Mouse (Mus musculus) urinary bladder, postnatal 14 days (tissue): ENCODE measurements around the gene Efnb3.

Experiments
- DNase-seq: peaks from one replicate; pipeline ENCODE4 v3.0.0; 2021; ENCODE audit warnings: low spot score

Gene Efnb3

DNA sequence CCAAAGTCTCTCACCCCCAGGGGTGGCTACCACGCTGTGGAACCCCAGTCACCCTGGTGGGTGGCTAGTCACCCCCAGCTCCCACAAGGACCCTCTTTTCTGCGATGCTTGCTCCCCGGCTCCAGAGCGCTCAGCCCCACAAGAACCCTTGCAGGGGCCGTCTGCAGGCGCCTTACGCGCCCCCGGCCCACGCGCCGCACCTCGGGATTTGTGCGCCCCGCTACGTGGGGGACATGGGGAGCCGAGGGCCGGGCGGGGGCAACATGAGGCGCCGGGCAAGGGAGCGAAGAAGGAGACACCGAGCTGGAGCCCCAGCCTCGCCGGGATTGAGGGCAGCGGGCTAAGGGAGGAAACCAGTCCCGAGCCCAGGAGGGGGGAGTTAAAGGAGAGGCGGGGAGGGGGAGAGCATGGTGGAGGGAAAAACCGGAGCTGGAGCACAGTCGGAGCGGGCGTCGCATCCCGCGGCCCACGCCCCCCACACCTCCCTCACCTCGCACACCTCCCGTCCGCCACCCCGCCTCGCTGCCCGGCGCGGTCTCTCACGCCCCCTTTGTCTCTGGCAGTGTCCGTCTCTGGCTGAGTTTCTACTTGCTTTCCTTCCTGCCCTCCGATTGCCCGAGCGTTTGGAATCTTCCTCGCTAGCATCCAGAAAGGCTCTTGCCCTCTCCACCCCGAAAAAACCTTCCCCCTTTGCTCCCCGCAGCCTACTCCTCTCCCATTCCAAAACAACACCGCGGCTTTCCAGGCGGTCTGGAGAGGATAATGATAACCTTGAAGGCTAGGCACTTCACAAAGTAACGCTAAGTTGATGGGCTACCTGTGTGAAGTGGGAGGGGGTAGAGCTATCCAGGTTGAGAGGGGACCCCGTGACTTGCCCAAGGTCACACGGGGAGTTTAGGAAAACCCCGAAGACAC is at the start of gene Efnb3:
TSS of gene Efnb3 (minus strand) at position 355 of the 915 bp plus-strand sequence.
- DNase-seq, result no peak

- DNase-seq, result no peak
Observed at GRCm38 (mm10) chr11:69609416-69609815, 49.4 kb upstream of the Efnb3 start.

DNA sequence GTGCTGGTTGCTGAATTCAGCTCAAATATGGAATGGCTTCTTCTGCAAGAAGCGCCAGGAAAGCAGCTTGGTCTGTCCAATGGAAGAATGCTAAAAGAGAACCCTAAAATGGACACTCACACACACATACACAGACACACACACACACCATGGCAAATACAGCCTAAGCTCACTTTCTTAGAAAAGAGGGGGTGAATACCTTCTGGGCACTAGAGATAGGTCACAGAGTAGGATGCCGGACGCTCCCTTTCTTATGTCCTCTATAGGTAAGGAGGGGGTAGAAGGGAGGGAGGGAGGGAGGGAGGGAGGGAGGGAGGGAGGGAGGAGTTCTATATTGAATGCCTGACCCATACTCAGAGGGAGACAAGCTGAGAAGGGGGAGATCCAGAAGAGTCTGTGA is 48.5 kb upstream of the Efnb3 start:
- DNase-seq, result no peak

DNA sequence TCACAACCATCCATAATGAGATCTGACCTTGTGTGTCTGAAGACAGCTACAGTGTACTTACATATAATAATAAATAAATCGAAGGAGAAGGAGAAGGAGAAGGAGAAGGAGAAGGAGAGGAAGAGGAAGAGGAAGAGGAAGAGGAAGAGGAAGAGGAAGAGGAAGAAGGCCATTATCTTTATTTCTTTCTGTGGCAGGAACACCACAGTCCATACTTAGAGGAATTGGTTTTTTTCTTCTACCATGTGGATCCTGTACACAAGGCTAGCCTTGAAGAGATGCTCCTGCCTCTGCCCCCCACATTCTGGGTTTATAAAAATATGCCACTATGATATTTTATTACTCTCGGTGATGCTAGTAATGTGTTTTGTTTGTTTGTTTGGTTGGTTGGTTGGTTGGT is 46.8 kb upstream of the Efnb3 start:
- no peak for DNase-seq

GRCm38 (mm10) chr11:69606491-69606795 is 46.4 kb upstream of the Efnb3 start:
- DNase-seq, result no peak

- peak; percentile 58 for DNase-seq
Observed at GRCm38 (mm10) chr11:69605726-69606490, 45.9 kb upstream of the Efnb3 start, which contains the start of gene Atp1b2. Atp1b2 (minus strand) TSS chr11:69605942.

DNA sequence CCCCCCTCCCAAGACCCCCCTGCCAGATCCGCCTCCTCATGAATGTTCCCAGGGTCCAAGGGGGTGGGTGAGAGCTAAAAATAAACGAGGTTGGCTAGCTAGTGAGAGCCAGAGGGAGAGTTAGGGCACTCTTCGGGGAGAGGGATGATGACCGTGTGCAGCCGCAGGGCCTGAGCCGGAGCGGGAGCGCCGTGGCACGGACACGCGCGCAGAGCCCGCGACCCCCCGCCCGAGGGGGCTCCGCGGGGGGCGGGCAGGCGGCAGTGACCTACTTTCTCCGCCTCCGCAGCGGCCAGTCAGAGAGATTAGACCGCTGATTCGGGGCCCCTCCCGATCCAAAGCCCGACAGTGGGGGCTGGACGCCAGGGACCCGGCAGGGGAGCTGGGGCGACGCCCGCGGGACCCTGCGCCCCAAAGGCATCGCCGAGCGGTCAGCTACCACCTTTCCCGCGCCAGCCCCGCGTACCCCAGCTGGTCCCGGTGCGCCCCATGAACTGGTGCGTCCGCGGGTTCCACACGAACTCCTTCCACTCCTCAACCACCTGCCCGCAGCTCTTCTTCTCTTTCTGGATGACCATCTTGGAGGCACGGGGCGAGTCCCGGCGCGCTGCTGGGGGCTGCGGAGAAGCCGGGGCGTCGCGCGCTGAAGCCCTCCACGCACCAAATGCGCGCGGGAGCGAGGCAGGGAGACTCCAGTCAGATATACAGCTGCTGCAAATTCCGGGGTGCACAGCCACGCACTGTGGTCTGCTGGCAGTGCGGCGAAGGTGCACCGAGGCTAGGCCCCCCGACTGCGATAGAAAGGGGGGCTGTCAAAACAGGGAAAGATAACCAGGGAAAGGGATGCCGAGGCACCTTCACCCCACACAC is 45.0 kb upstream of the Efnb3 start:
- no peak for DNase-seq

- DNase-seq, result no peak
Observed at GRCm38 (mm10) chr11:69604347-69604746, 44.3 kb upstream of the Efnb3 start.

DNA sequence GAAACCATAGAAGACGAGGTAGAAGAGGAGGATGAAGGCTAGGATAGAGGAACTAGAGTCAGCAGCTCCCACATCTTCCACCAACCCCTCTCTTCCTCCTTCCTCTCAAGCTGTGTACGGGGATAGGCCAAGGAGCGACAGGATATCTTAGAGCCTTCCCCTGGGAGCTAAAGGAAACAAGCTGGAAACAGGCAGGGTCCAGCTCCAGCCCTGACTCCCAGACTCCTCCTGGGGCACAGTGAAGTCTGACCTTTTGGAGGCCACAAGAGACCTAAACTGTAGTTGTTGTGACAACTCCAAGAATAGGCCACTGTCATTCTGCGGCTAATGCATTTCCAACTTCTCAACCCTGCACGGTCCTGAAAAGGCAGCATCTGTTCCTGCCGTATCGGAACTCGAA is 43.5 kb upstream of the Efnb3 start:
- DNase-seq, result no peak

DNA sequence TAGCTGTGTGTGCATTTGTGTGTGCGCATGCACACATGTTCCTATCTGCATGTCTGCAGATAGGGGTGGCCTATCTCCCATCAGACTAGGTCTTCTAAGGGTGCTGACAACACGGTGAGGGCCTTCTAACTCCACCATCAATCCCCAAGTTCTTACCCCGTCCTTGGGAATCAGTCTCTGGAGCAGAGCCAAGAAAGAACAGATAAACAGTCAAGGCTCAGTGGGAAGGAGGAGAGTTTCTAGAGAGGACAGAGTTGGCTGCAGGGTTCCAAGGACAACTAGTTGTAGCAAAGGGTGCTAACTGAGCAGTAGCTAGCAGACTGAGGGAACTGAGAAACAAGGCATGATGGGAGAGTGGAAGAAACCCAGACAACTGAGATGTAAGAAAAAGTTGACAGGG is 41.8 kb upstream of the Efnb3 start:
- no peak for DNase-seq

GRCm38 (mm10) chr11:69600098-69600497 is 40.1 kb upstream of the Efnb3 start:
- peak; percentile 52 for DNase-seq

- no peak for DNase-seq
Observed at GRCm38 (mm10) chr11:69599436-69599835, 39.4 kb upstream of the Efnb3 start.

DNA sequence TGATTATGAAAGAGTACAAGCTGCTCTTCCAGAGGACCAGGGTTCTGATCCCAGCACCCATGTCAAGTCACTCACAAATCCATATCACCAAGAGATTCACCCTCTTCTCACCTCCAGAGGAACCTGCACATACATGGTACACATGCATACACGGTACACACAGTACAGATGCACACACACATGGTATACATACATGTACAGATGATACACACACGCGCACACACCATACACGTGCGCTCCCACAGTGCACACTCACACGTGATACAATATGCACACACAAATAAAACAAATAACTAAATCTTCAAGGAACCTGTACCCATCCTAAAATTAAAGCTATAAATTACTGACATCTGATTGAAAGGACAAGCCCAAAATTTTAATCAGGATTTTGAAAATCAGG is 34.8 kb upstream of the Efnb3 start:
- no peak for DNase-seq

GRCm38 (mm10) chr11:69592799-69593198 is 32.8 kb upstream of the Efnb3 start:
- DNase-seq, result no peak

- DNase-seq, result no peak
Observed at GRCm38 (mm10) chr11:69591899-69592637, 32.1 kb upstream of the Efnb3 start.

DNA sequence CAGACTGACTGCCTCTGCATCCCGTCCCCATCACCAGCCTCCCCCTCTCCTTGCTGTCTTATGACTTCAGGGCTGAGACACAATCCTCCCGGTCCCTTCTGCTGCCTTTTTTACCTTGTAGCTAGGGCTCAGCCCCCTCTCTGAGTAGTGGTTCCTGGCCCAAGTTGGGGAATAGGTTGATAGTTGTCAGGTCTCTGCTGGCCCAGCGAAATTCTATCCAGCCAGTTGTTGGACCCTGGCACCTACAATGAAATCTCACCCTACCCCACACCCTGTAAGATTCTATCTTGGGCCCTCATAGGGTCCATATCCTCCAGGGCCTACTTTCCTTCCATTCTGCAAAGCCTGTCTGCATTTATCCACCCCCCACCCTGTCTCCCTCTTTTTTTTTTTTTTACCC is 31.4 kb upstream of the Efnb3 start:
- no peak for DNase-seq

- DNase-seq, result no peak
Observed at GRCm38 (mm10) chr11:69590622-69591021, 30.6 kb upstream of the Efnb3 start.

GRCm38 (mm10) chr11:69589207-69589834 is 29.3 kb upstream of the Efnb3 start:
- DNase-seq, result no peak

DNA sequence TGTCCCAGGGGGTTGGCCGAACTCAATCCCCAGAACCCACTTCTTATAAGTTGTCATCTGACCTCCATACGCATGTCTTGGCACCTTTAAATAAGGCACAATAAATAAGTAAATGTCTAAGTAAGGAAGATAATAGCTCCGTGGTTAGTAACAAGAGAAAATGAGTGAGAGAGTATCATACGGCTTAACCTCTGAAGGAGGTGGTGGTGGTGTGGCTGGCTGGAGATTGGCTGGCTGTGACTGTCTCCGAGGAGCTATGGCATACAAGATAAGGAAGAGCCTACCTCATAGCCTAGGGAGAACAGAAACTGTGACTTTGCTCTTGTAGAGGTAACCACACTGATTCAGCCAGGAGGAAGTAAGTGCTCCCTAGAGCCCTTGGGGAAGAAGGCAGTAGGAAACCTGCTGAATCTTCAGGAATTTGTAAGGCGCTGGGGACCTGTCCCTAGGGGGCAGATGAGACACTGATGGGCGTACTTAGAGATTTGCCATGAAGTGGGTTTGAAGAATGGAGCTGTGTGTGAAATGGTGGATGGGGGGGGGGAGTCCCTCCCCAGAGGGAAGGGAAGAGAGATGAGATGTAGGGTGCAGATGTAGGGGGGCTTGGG is 25.8 kb upstream of the Efnb3 start:
- no peak for DNase-seq

GRCm38 (mm10) chr11:69584937-69585336 is 24.9 kb upstream of the Efnb3 start:
- no peak for DNase-seq

- no peak for DNase-seq
Observed at GRCm38 (mm10) chr11:69584008-69584407, 24.0 kb upstream of the Efnb3 start.
